Mouse (Mus musculus): Measurements from ENCODE around the gene Acap2. TPM values are rescaled to one million over a fixed set of nuclear protein-coding genes. Genes with fewer than 3 reads are reported as not detected.

Gene Acap2
- total RNA-seq, 2 experiments from 2014 or later: 60.7 to 90.0 TPM

GRCm38 (mm10) chr16:31052812-31053211, 148.2 kb downstream of the Acap2 start:
- no peak for ATAC-seq (ENCODE audit: poor library complexity, severe bottlenecking)

DNA sequence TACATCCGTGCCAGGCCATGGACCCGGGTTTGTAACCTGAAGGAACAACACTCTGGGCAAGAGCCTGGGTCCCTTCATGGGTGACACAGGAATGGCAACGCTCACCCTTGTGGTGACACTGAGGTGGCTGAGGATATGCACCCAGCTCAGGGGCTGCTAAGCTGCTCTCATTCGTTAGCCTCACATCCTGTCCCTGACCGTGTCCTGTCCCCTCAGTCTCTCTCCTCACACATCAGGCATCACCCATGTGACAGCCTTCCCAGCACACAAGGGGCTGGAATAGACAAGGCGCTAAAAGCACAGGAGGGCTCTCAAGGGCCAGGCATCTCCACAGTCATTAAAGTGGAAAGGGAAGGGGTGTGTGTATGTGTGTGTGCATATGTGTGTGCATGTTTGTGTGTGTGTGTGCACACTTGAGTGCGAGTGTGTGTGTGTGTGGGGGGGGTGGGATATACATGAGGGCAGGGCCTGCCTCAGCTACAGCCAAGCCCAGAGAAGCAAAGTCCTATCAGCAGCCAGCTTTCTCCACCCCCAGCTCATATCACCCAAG, 148.8 kb downstream of the Acap2 start:
- no peak for ATAC-seq (ENCODE audit: poor library complexity, severe bottlenecking)

GRCm38 (mm10) chr16:31050701-31051100, 150.3 kb downstream of the Acap2 start:
- no peak for ATAC-seq (ENCODE audit: poor library complexity, severe bottlenecking)

DNA sequence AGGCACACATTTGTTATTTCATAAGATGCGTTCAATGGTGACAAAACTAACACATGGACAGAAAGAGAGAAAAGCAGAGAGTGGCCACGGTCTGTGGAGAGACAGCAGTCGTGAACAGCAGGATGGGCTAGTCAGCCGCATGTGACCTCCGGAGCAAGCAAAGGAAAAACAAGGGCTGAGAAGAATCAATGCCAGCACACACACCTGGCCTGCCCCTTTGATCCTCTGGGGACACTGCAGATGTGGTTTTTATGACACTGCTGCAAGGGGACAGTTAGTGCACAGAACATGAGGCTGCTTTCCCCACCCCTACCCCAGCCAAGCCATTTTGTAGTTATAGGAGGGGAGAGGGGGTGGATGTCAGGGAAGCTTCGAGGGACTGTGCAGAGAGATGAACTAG, 152.9 kb downstream of the Acap2 start:
- ATAC-seq (ENCODE audit: poor library complexity, severe bottlenecking): no peak

DNA sequence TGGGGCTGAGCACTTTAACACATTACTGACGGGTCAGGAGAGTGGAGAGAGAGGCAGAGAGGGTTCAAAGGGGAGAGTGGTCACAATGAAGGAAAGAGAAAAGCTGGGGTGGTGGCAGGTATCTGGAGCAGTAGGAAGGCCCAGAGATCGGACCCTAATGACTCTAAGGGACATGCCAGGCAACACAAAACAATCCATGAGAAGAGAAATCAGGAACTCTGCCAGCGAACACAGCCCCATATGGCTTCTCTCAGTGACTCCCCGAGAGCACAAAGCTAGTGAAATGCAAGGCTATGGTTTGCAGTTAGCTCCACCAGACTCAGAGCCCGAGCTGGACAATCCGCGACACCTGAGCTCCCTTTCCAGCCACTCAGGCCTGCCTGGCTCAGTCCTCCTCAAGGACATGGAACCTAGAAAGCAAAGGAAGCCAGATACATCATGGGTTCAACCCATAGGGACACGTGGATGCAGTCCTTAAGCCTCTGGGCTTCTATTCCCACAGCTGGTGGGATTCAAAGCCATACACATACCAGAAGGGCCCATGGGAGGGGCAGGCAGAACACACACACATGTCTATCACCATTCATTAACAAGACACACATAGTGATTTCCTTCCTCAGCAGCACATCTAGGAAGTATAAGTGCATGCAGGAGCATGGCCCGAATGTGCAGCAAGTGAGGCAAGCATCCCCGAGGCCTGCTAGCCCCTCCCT, 153.7 kb downstream of the Acap2 start:
- ATAC-seq (ENCODE audit: poor library complexity, severe bottlenecking): no peak

DNA sequence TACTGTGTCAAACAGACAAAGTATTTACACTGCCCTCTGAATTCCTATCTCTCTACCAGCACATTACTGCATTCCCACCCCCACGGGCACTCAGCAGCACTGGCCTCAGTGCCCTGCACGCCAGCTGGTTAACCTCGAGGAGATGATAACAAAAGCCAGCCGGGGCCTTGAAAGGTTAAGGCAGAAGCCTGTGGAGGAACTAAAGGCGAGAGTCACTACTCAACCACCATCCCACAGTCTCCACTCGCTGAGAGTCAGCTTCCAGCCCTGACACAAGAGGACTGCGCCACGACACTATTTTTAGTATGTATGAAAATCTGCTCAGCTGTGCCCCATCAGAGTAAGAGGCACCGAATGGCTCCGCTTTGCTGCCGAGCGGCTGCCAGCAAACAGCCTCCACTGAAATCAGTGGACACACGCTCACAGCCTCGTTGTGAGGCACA, 154.8 kb downstream of the Acap2 start:
- ATAC-seq (ENCODE audit: poor library complexity, severe bottlenecking): no peak

GRCm38 (mm10) chr16:31045211-31045610, 155.8 kb downstream of the Acap2 start:
- ATAC-seq (ENCODE audit: poor library complexity, severe bottlenecking): no peak

- ATAC-seq (ENCODE audit: poor library complexity, severe bottlenecking): no peak
These were observed 157.9 kb downstream of the Acap2 start for GRCm38 (mm10) chr16:31043136-31043535.

Other genes starting within 250 kb of the Acap2 start
- 8.1 and 9.8 TPM in 2 replicates for gene Xxylt1, start 119.8 kb downstream of the Acap2 start, total RNA-seq (2015)
- gene Xxylt1, start 119.8 kb downstream of the Acap2 start, total RNA-seq (2017): 4.6 and 5.1 TPM in 2 replicates
- gene Ppp1r2, start 74.0 kb upstream of the Acap2 start, total RNA-seq (2015): 85.4 and 90.2 TPM in 2 replicates
- gene Ppp1r2, start 74.0 kb upstream of the Acap2 start, total RNA-seq (2017): 58.6 and 59.5 TPM in 2 replicates
- 0.33 and 1.3 TPM in 2 replicates for gene Apod, start 113.6 kb upstream of the Acap2 start, total RNA-seq (2015)
- gene Apod, start 113.6 kb upstream of the Acap2 start, total RNA-seq (2017): 0.33 and 0.53 TPM in 2 replicates
- 0.16 and 0.56 TPM in 2 replicates for gene Bdh1, start 221.0 kb upstream of the Acap2 start, total RNA-seq (2015)
- 1.5 and 3.2 TPM in 2 replicates for gene Bdh1, start 221.0 kb upstream of the Acap2 start, total RNA-seq (2017)

All from megakaryocyte, adult 5-6 weeks (primary cell).